Mouse (Mus musculus) mature B cell (primary cell): ENCODE measurements around the gene Aknad1.

Experiments used
- in situ Hi-C: fragments of 300-500 bp; cut with MboI; formaldehyde crosslinking; loops from 2 replicates; pipeline ENCODE4 v1.14.3; 2019

Aknad1 gene

GRCm38 (mm10) chr3:108739045-108739708 lies at the start of gene Aknad1:
Gene Aknad1, plus strand, starts transcription at chr3:108739658.
- in situ Hi-C loops: no loop called here

DNA sequence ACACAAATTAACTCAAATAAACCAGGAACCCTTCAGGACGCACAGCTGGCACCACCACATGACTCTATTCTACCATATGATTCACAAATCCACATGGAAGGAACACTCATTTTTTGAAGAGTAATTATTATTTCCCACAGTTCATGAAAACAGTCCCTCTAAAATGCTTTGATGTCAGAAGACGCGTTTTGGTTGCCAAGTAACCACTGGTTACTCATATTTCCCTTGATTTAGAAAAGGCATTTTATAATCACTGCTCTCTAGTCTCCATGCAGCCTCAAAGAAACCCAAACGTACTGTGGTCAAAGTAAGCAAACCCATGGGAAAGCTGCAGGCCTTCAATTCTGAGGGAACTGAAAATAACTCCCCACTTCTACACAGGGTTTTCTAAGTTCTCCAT lies 49.5 kb upstream of the Aknad1 start:
- in situ Hi-C loops: no loop called here

- in situ Hi-C loops: no loop called here
Observed at GRCm38 (mm10) chr3:108694321-108694720, 45.1 kb upstream of the Aknad1 start.

DNA sequence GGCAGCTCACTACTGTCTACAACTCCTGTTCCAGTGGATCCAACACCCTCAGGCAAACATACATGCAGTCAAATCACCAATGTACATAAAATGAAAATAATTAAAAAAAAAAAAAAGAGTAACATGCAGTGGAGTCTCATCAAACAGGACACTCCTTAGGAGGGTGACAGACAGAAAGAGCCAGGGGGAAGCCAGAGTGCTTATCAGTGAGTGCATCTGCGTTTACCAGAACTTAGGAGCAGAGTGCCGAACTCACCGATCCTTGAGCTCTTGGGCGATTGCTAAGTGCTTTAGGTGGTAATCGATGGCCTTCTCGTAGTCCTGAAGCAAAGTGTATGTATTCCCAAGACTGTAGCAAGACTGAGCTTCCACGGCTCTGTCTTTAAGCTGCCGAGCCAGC lies 40.8 kb upstream of the Aknad1 start:
- in situ Hi-C loops: no loop called here

GRCm38 (mm10) chr3:108699786-108700185 lies 39.7 kb upstream of the Aknad1 start:
- in situ Hi-C loops: no loop called here

DNA sequence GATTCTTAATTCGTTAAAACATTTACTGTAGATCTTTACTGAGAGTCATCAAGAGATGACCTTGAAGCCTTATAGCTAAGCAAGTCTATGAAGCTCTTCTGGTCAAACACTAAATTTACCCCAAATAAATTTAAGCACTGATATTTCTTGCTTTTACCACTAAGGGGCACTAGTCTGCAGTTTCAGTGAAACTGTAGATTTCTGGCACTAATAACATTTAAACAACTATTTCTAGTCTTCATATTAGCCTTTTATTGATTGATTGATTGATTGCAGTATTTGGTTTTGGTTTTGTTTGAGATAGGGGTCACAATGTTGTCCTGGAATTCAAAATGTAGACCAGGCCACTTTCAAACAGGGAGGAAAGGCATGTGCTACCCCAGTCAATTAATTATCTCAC lies 38.2 kb upstream of the Aknad1 start:
- in situ Hi-C loops: no loop called here

DNA sequence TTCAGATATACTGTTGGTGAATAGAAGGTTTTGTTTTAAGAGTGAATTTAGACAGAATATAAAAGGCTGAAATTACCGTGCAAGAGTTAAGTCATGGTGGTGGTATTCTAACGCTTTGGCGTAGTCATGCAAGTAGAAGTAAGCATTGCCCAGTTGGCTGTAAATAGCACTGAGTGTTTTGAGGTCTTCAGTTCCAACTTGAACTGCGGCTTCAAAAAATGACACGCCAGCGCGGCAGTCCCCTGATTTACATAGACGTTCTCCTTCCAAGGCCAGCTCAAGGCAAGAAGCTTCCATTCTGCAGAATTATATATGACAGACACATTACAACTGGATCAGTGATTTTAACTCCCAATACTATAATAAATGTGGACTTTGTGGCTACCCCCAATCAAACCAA lies 36.7 kb upstream of the Aknad1 start:
- in situ Hi-C loops: no loop called here

DNA sequence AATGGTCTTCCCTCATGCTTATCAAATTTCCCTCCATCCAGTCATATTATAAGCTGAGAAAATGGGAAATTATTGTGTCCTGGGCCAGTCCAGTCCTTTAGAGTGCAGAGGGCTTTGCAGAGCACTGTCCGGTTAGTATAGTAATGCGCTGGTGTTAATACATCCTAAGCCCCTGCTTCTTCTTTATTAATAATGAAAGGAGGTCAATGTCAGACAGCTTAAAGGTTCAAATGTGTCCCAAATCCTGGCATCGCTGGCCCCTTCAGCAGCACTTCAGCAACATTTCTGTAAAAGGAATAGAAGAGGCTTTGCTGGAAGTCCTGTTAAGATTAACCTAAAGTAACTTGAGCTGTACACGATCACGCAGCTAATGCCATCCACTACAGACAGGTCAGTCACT lies 28.2 kb upstream of the Aknad1 start:
- in situ Hi-C loops: no loop called here

GRCm38 (mm10) chr3:108713065-108713675 lies 26.3 kb upstream of the Aknad1 start:
- in situ Hi-C loops: no loop called here

DNA sequence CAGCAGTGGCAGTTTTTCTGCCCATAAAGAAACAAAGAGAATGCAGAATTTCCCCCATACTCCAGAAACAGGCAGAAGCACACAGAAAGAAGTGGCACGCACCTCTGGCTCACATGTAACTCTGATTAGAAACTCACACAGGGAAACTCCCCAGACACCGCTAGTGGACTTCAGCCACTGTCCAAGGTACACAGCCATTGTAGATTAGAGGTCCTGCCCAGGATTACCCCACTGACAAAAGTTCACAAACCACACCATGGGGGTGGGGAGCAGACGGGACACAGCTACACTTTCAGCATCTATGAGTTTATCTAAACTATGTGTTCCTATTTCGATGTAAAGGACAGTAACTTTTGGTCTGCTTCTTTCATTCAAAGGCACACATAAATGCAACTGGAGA lies 24.6 kb upstream of the Aknad1 start:
- in situ Hi-C loops: no loop called here

DNA sequence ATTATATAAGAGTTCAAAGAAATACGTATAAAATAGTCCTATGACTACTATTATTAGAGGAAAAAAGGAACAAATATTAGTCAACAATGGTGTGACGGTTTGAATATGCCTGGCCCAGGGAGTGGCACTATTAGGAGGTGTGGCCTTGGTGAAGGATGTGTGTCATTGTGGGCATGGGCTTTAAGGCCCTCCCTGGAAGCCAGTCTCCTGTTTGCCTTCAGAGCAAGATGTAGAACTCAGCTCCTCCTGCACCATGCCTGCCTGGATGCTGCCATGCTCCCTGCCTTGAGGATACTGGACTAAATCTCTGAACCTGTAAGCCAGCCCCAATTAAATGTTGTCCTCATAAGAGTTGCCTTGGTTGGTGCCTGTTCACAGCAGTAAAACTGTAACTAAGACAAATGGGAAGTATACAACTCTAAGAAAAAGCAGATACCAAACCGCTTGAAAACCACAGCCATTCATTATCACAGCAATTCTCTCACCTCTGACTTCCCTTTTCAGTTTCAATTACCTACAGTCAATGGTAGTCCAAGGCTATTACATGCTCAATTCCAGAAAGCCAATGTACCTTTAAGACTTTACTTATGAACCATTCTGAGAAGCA lies 21.5 kb upstream of the Aknad1 start:
- in situ Hi-C loops: no loop called here

DNA sequence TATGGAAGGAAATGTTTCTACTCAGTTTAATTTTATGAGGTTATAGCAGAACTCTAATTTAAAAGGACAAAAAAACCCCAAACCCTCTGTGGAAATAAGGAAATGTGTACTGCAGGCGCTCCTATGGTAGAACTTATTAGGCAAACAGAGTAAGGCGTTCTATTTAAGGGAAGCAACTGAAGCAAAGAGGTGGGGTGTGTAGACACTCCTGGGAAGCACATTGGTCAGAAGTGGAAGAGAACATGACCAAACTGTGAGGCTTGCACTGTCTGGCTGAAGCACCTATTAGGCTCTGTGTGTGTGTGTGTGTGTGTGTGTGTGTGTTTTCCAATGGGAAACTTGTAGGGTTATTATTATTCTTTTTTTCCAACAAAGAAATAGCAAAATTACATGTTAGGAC lies 20.1 kb upstream of the Aknad1 start:
- in situ Hi-C loops: no loop called here

DNA sequence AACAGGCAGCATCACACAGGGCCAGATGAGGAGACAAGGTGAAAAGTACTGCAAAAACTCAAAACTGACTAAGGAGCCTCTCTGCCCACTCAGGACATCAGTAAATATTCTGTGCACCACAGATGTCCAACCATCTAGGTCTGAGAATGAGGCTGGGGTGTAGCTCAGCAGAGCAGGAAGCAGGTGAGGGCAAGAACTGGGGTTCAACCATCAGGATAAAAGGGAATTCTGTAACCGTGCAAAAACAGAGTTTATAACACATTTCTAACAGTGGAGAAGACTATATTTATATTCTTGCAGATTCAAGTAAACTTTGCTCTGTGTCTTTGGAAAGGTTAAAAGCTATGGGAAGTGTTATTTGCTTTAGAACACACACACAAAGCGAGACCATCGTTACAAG lies 19.7 kb upstream of the Aknad1 start:
- in situ Hi-C loops: no loop called here

DNA sequence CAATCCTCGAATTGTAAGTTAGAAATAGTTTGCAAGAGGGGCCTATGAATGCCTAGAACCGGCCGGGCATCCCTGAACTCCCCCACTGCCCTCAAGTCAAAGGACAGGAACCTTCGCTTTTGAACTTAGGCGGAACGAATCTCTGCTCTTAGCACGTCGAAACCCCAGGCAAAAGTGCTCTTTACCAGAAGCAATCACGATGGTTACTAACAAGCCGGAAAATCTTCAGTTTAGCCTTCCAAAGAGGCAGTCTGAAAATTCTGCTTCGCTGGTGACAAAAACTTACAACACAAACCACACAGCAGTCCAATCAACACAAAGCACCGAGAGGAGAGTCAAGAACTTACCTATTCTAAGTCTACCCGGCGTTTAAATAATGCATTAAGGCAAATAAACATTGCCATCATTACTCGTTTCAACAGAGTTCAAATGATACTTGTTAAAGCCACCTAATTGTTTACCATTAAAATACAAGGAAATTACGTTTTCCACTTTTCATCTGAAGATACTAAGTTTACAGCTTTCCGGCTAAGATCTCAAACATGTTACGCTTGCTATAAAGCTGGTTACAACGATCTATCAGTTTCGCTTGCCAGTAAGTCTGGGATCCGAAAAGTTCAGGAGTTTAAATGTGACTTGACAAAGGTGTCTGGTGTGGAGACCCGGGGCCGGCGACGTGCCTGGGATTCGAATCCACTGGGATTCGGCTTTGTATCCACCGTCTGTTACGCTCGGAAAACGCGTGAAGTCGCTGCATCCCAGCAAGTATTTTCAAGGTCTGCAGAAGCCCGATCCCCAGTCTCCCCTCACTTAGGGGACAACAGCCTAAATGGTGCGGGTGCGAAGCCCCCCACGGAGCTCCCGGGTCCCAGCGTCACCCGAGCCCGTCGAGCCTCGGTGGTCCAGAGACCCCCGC lies 18.1 kb upstream of the Aknad1 start:
- in situ Hi-C loops: no loop called here

DNA sequence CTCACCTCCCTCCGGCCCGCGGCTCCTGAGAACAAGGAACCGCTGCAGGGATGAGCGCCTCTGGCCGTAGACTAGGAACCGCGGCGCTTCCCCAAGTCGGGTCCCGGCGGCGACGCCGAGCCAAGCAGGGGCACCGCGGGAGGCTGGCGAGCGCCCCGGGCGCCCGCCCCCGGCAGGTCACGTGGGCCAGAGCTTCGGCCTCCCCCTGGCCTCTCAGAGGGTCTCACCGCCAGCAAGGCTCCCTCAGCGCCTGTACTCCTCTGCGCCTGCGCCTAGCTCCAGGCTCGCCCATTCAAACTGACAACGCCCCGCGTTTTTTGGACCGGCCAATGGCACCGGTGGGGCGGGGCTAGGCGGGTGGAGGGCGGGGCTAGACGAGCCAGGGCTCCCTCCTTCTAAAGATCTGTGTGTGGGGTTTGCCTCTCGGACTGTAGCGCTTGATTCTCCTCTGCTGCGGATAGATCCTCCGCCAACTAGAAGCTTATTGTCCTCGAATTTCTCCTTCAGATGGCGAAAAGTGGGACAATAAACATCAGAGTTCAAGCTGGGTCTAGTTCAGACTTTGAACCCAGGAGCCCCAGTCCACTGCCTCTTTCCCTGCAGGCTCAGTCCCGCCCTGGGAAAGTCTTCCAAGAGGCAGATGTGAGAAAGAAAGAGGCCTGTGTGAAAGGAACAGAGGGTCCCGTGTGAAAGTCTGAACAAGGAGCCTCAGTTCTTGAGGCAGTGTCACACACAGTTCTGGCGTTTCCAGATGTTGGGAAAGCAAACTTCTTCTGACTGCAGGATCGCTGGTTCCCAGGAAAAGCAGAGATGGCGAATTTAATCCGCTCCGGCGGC lies 17.2 kb upstream of the Aknad1 start, which contains the start of gene Gpsm2:
Gene Gpsm2 (minus strand): TSS at position 274 of the 837 bp plus-strand sequence.
- in situ Hi-C loops: no loop called here

DNA sequence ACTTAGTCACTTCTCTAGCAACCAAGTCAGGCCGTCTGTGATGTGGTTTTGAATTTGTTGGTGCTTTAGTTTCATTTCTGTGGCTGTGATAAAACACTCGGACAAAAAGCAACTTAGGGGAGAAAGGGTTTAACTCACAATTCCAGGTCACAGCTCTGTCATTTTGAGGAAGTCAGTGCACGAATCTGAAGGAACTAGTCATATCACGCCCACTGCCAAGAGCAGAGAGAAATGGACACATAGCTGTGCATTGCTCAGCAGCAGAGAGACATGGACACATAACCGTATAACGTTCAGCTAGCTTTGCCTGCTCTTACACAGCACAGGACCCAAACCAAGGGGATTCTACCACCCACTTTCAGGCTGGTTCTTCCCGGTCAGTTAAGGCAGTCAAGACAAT lies 13.0 kb upstream of the Aknad1 start:
- in situ Hi-C loops: no loop called here

- in situ Hi-C loops: no loop called here
Observed at GRCm38 (mm10) chr3:108727344-108727743, 12.1 kb upstream of the Aknad1 start.

- in situ Hi-C loops: no loop called here
Observed at GRCm38 (mm10) chr3:108727776-108728175, 11.7 kb upstream of the Aknad1 start.

GRCm38 (mm10) chr3:108730316-108730715 lies 9.1 kb upstream of the Aknad1 start:
- in situ Hi-C loops: no loop called here

- in situ Hi-C loops: no loop called here
Observed at GRCm38 (mm10) chr3:108737761-108738160, 1.7 kb upstream of the Aknad1 start.

DNA sequence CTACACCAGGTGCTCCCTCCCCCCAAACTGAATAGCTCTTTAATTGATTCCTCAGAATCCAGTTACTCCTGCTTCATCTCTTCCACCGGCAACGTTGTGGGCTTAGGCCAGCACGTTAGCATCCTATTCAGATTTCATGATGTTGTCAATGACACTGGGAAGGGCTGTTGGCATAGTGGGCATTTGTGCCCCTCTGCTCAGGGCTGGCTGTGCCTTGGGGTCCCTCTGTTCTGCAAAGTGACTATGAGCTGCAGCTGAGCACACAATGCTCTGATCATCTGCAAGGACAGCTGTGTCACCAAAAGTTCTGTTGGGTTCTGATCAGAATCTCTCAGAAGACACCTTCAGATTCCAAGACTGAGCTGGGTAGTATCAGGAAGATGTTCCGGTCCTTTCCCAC lies 4.6 kb downstream of the Aknad1 start:
- in situ Hi-C loops: no loop called here
